Mouse (Mus musculus) right cerebral cortex, adult 2 months (tissue): ENCODE results near the gene Tet2.
A peak's percentile ranks its signal among the peaks of the same experiment; 100 is the strongest.
"Not testable (repeated sequence)": the region's sequence is repeated elsewhere in the genome, so short reads cannot be mapped to it uniquely, and the experiment has no call there.

ENCODE experiments used
- DNase-seq, 2 experiments: peaks; one replicate each; pipeline ENCODE4 v3.0.0; 2021 to 2022; ENCODE audit warnings: low spot score in 2 of 2

Tet2 gene

GRCm38 (mm10) chr3:133544551-133545303 lies at the start of gene Tet2:
TSS of gene Tet2 (minus strand) at chr3:133545139.
- DNase-seq: peak; percentile 56 to 70

DNA sequence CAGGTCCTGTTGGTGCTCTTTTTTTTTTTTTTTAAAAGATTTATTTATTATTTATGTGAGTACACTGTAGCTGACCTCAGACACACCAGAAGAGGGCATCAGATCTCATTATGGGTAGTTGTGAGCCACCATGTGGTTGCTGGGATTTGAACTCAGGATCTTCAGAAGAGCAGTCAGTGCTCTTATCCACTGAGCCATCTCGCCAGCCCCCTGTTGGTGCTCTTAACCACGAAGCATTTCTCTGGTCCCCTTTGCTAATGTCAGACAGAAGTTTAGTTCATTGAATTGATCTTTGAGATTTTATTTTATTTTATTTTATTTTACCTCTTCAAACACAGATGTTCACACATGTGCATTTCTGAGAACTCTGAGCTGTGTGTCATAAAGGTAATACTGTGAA lies 48.1 kb upstream of the Tet2 start:
- DNase-seq: not testable (repeated sequence)

DNA sequence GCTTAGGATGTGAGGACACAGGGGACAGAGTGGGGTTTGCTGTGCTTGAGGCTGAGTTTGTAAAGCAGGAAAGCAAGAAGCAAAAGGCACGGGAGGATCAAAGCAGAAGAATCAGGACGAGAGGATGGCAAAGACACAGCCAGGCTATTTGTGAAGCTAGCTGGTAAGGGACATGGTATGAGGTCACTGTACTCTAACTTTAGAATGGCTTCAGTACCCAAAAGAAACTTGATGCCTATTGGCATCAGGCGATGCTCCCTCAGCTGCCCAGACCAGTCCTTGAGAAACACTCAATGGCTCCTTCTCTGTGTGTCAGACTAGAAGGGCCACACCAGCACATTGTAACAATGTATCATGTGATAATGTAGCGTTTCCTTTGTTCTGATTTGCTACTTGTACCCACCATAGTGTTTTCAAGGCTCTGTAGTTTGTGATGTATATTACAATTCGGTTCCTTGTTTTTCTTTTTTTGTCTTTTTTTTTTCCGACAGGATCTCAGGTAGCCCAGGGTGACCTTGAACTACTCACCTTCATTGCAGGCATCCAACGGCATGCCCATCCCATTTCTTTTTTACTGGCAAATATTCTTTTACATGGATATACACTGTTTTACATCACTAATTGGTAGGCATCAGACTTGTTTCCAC lies 45.7 kb upstream of the Tet2 start:
- no peak for DNase-seq

DNA sequence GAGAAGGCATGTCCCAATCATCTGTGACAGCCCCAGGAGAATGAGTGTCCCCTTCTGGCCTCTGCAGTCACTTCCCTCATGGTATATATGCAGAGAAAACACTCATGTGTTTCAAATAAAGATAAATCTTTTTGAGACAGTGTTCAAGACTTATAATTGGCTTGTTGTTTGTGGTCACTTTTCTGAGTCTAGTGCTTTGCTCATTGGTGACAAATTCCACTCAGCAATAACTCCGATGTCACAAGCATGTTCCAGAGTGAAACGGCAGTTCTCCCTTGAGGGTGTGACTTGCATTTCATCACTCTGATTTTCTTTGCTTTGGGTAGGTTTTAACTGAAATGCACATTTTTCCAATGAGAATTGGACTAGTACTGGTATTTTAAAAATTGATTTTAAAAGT lies 40.1 kb upstream of the Tet2 start:
- DNase-seq: no peak

DNA sequence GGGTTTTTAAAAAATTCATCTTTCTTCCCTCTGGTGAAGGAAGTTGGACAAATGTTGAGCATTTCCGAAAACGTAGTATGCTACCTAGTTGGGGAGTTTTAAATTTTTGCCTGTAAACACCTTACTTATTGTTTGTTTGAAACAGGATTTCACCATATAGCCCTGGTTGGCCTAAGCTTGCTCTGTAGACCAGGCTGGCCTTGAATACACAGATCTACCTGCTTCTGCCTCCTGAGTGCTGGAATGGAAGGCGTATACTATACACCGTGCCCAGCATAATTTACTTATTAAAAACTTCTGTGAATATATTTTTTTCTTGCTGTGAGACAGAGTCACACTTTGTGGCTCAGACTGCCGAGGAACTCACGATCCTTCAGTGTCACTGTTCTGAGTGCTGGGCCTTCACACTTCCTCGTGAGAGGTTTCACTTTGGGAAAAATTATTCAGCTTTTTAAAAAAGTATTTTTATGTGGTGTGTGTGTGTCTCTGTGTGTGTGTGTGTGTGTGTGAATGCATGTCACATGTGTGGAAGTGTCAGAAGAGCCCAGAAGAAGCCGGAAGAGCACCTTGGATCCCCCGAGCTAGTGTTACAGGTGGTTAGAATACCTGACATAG lies 38.6 kb upstream of the Tet2 start:
- DNase-seq: no peak

- DNase-seq: no peak
Observed at GRCm38 (mm10) chr3:133582969-133583368, 38.0 kb upstream of the Tet2 start.

DNA sequence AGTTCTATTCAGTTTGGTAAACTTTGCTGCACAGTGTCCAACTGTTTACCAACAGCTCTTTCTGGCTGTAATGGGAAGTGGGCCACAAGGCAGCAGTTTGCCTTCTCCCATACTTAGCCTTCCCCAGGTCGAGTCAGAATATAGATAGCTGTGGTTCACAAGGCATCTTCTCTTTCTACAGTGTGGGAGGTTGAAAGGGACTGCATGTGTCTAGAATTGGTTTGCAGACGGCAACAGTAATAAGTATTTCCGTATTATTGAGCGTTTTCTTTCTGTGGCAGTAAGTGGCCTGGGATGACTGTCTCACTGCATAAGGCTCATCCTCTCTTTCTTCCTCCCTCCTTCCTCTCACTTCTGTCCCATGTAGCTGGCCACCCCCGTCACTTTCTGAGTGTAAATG lies 37.2 kb upstream of the Tet2 start:
- DNase-seq: no peak

DNA sequence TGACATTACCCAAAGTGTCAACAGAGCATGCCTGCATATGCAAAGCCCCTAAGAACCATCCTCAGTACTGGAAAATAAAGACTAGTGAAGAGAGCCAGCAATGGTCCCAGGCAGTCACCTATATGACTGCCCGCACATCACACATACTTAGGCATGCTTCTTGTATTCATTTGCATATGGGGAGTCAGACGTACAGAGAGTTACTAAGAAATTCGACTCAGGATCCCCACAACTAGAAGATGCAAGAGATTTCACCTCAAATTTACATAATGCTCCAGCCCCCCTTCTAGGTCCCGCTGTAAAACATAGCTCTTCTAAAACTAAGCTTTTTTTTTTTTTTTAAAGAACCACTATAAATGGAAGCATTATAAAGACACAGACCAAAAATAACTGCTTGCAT lies 36.6 kb upstream of the Tet2 start:
- no peak for DNase-seq

GRCm38 (mm10) chr3:133579671-133580070 lies 34.7 kb upstream of the Tet2 start:
- DNase-seq: no peak

GRCm38 (mm10) chr3:133579140-133579539 lies 34.2 kb upstream of the Tet2 start:
- no peak for DNase-seq

DNA sequence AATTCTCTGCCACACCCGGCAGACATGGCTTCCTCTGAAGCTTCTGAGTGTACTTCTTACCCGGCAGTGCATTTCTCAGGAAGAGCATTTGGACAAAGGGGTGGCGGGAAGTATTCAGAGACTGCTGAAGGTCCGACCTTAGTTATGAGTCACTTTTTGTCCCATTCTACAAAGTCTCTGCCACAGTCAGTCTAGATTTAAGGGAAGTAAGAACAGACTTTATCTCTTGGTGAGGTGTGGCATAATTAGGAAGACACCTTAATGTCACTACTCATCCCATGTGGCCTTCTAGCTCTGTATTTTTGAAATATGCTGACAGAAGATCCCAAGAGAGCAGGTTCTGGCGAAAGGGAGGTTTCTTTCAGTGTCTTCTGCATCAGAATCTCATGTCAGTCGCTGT lies 30.0 kb upstream of the Tet2 start:
- no peak for DNase-seq

DNA sequence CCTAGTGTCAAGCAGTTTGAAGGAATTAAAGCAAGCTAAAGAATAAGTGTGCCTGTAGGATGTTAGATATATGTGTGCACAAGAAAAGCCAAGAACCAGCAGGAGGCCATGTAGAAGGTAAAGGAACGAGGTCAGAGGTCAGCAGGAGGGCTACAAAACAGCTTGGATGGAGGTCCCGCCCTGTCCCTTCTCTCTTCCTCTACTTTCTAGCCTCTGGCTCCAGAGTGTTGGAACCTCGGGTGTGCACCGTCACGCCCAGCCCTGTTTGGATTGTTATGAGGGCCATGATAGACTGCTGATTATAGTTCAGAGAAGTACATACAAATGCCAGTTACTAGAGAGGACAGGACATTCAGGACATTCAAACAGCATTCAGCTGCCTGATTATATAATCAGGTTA lies 27.0 kb upstream of the Tet2 start:
- DNase-seq: no peak

- DNase-seq: no peak
Observed at GRCm38 (mm10) chr3:133563503-133564205, 18.7 kb upstream of the Tet2 start.

GRCm38 (mm10) chr3:133559413-133560114 lies 14.6 kb upstream of the Tet2 start:
- DNase-seq: no peak

GRCm38 (mm10) chr3:133557602-133558001 lies 12.7 kb upstream of the Tet2 start:
- DNase-seq: no peak

- no peak for DNase-seq
Observed at GRCm38 (mm10) chr3:133557154-133557553, 12.2 kb upstream of the Tet2 start.

- no peak for DNase-seq
Observed at GRCm38 (mm10) chr3:133555378-133555777, 10.4 kb upstream of the Tet2 start.

DNA sequence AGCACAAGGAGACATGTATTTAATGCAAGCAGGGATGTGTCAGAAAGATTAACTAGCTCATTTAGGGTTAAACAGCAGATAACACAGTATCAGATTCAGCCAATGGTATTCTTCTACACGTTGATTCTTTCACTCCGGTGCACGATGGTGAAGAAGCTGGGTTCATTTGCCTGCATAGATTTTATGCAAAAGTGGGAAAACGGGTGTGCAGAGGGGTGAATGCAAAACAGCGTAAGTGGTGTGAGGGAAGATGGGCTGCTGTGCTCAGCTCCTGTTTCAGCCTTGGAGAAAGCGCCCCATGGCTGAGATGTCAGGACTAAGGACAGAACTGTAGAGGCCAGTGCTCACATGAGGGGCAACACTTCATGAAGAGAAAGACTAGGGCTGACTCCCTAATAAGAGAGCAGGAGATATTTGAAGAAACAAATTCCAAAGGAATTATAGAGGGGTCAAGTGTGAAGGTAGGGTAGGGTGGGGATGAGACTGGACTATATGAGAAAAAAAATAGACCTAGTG lies 9.7 kb upstream of the Tet2 start:
- no peak for DNase-seq

DNA sequence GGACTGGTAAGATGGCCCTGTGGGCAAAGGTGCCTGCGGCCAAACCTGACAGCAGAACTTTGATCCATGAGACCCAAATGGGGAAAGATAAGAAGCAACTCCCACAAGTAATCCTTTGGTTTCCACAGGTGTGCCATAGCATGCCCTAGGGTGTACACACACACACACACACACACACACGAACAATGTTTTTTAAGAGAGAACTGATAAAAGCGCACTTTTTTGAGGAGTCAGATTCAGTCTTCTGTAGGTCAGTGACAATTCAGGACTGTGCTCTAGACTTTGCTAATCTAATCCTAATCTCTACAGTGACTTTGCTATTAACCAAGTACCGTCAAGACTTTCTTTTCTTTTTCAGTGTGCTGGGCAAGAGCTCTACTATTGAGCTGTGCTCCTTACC lies 9.2 kb upstream of the Tet2 start:
- DNase-seq: no peak

DNA sequence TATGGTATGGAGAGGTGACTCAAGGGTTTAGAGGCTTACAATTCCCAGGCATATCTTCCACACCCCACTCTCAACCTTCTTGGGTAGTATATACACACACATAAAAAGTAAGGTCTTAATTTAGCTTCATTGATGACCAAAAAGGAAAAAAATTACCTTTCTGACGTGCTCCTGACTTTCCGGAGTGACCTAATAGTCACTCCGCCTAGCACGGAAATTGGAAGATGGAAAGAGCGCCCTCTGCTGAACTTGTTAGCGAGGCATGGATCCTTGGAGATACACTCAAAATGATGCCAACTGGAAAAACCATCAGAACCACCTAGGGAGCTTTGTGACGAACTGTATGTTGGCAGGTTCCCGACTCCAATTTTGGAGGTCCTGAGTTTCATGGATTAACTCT lies 7.0 kb upstream of the Tet2 start:
- no peak for DNase-seq

- no peak for DNase-seq
Observed at GRCm38 (mm10) chr3:133549385-133550170, 4.6 kb upstream of the Tet2 start.
